In the genomic region with DNA sequence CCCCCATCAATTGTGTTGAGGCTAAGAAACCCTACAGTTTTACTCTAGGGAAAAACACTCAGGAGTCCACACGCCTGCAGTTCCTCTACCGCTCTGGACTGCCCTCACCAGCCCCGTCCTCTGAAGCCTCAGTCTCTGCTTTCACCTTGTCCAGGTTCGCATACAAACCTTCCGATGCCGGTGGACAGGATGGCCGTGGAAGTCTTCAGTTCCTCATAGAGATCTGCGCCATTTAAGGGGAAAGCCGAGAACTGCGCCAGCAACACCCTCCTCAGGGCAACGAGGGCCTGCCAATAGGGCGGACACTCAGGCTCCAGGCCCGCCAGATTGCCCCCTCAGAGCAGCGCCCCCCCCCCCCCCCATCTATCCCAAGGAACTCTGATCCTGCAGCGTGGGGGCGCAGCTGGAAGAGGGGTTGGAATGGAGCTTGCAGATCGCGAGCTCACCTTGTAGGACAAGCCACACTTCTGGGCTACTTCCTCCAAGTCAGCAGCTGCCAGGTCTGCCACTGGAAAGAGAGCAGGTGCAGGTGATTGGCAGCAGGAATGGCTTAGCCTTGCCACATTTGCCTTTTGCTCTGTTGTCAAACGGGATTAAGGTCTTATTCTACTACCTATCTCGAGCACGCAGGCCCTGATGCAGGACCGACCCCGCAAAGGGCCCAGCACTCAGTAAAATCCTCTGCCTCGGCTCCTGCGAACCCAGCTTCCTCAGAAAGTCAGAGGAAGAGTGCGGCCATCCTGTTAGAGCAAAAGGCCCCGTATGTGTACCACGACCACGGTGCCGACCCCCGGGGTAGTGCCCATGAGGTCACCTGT, we compare ENCODE assay signal across 1 mouse cellular context.
TF ChIP-seq lines count a peak whose summit lies in the region.

No protein-coding gene starts in this region.

TF ChIP-seq in MEL, 35 proteins besides CTCF, POLR2A, EP300 and RAD21:
- TF ChIP-seq TBP (IDR thresholded peaks at IDR 0.05; ENCODE audit: low read depth, low read length) (no peak), MAZ (IDR thresholded peaks at IDR 0.05; ENCODE audit: low read depth, low read length) (no peak; the same call in 1 of the 2 replicates), MXI1 (IDR thresholded peaks at IDR 0.05; ENCODE audit: low read depth, low read length) (no peak), MAFK (IDR thresholded peaks at IDR 0.05; ENCODE audit: borderline replicate concordance, low read depth, low read length) (no peak), ZKSCAN1 (IDR thresholded peaks at IDR 0.05; ENCODE audit: low read depth, low read length) (no peak), SIN3A (IDR thresholded peaks at IDR 0.05; ENCODE audit: low read length) (peak; percentile 45; the same call in 1 of the 2 replicates), GABPA (IDR thresholded peaks at IDR 0.05; ENCODE audit: low read depth, low read length) (no peak), E2F4 (IDR thresholded peaks at IDR 0.05; ENCODE audit: borderline replicate concordance, low read depth, low read length) (no peak), MAX (IDR thresholded peaks at IDR 0.05; ENCODE audit: low read length) (no peak; the same call in none of the 2 replicates), ETS1 (IDR thresholded peaks at IDR 0.05; ENCODE audit: low read depth, low read length) (no peak), POLR2AphosphoS2 (IDR thresholded peaks at IDR 0.05; ENCODE audit: low read length) (no peak), ZC3H11A (IDR thresholded peaks at IDR 0.05; ENCODE audit: low read depth, low read length) (0 out of 2 replicates have a peak, but pooled peaks have one; percentile 1), CHD2 (IDR thresholded peaks at IDR 0.05; ENCODE audit: low read length) (no peak), USF2 (IDR thresholded peaks at IDR 0.05; ENCODE audit: borderline replicate concordance in 1 of 2, insufficient read depth in 1 of 2, low read depth in 1 of 2, low read length in 2 of 2) (no peak), TCF12 (IDR thresholded peaks at IDR 0.05; ENCODE audit: low read depth, low read length) (0 out of 2 replicates have a peak, but pooled peaks have one; percentile 3), CHD1 (IDR thresholded peaks at IDR 0.05; ENCODE audit: low read depth, low read length) (no peak), KAT2A (conservative IDR thresholded peaks at IDR 0.05; ENCODE audit: low read depth, low read length) (no peak), JUND (IDR thresholded peaks at IDR 0.05; ENCODE audit: low read depth, low read length) (no peak), HCFC1 (IDR thresholded peaks at IDR 0.05; ENCODE audit: low read depth, low read length) (no peak), NELFE (IDR thresholded peaks at IDR 0.05; ENCODE audit: low read depth, low read length) (peak; percentile 42; the same call in 1 of the 2 replicates), UBTF (IDR thresholded peaks at IDR 0.05; ENCODE audit: borderline replicate concordance, insufficient read depth, low read depth, low read length) (0 out of 2 replicates have a peak, but pooled peaks have one; percentile 64), MYB (IDR thresholded peaks at IDR 0.05; ENCODE audit: low read depth, low read length) (no peak), USF1 (IDR thresholded peaks at IDR 0.05; ENCODE audit: low read depth, low read length) (no peak), SMC3 (IDR thresholded peaks at IDR 0.05; ENCODE audit: low read depth, low read length) (no peak; the same call in 1 of the 2 replicates), ELF1 (IDR thresholded peaks at IDR 0.05; ENCODE audit: low read depth, low read length) (no peak; the same call in 1 of the 2 replicates), MYC (IDR thresholded peaks at IDR 0.05; ENCODE audit: low read depth, low read length) (peak; percentile 38; the same call in 1 of the 2 replicates), RCOR1 (IDR thresholded peaks at IDR 0.05; ENCODE audit: low read depth, low read length) (0 out of 2 replicates have a peak, but pooled peaks have one; percentile 8), NRF1 (IDR thresholded peaks at IDR 0.05; ENCODE audit: insufficient read depth, low read depth, low read length, poor library complexity, severe bottlenecking) (no peak), POLR2AphosphoS5 (IDR thresholded peaks at IDR 0.05; ENCODE audit: borderline replicate concordance, low read depth, low read length) (no peak), TAL1 (IDR thresholded peaks at IDR 0.05; ENCODE audit: low read length) (no peak), BHLHE40 (IDR thresholded peaks at IDR 0.05; ENCODE audit: borderline replicate concordance, low read depth, low read length) (no peak), ZMIZ1 (IDR thresholded peaks at IDR 0.05; ENCODE audit: low read depth, low read length) (peak; percentile 55; the same call in 1 of the 2 replicates), MEF2A (IDR thresholded peaks at IDR 0.05; ENCODE audit: extremely low read depth, insufficient replicate concordance, low read depth, low read length, poor library complexity, severe bottlenecking) (no peak), GATA1 (IDR thresholded peaks at IDR 0.05; ENCODE audit: low read depth, low read length) (no peak), ZNF384 (IDR thresholded peaks at IDR 0.05; ENCODE audit: low read depth, low read length) (no peak)
